Mouse (Mus musculus) ES-E14 (cell line): ENCODE measurements around the gene Macrod2.

ENCODE experiments used
- CHD2 ChIP-seq: IDR thresholded peaks from 2 replicates; pipeline ENCODE4 v1.6.1; 2014; ENCODE audit warnings: mild to moderate bottlenecking, low read depth, low read length, inconsistent platforms
- HCFC1 ChIP-seq: IDR thresholded peaks from 2 replicates; pipeline ENCODE4 v1.6.1; 2012; ENCODE audit warnings: low read length, inconsistent platforms, borderline replicate concordance; ENCODE audit not compliant: insufficient read depth
- ZNF384 ChIP-seq: IDR thresholded peaks from 2 replicates; pipeline ENCODE4 v1.6.1; 2012; ENCODE audit warnings: low read depth, low read length, inconsistent platforms

DNA sequence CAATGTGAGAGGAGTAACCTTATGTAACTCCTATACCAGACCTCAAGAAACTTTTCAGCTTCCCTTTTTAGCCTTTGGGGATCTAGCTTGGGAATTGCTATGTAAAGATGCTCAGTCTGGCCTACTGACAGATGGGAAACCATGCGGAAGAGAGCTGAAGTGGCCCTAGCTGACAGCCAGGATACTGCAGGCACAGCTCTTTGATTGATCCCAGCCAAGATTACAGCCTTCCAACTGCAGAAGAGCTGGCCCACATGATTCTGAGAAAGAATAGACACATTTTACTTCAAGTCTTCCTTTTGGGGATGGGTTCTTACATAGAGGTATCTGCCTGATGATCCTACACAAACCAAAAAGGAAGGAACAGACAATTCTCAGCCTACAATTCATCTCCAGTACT, 387.9 kb downstream of the Macrod2 start:
- TF ChIP-seq ZNF384 (no peak), CHD2 (no peak), HCFC1 (no peak)
